Mouse (Mus musculus): ENCODE results near the gene Syngr2. TPM values are rescaled to one million over a fixed set of nuclear protein-coding genes. Genes with fewer than 3 reads are reported as not detected.
A peak's percentile ranks its signal among the peaks of the same experiment; 100 is the strongest.

The Syngr2 gene
- polyA plus RNA-seq, 1 experiment, result 51.9 TPM

GRCm38 (mm10) chr11:117790703-117791440 lies 18.6 kb upstream of the Syngr2 start:
- TF ChIP-seq CTCF (IDR thresholded peaks at IDR 0.05; ENCODE audit: low read depth, low read length) (peak; percentile 62), POLR2A (IDR thresholded peaks at IDR 0.05; ENCODE audit: insufficient read depth, low read length) (no peak)
- H3K4me1 ChIP-seq (ENCODE audit: control insufficient read depth, insufficient read depth, low read length), result peaks cover 3% of the 10 kb centered on the region
- no peaks in the 10 kb centered on the region for H3K36me3 ChIP-seq (ENCODE audit: control insufficient read depth, insufficient read depth, low read length, poor library complexity, severe bottlenecking)
- no peak overlapping the region for H3K27ac ChIP-seq (ENCODE audit: insufficient read depth, low read length)
- H3K9ac ChIP-seq (ENCODE audit: low read depth, poor library complexity, severe bottlenecking), result 0 out of 2 replicates have a peak overlapping the region, but pooled peaks have one; percentile 5
- H3K27me3 ChIP-seq (ENCODE audit: control insufficient read depth, insufficient read depth, low read length, poor library complexity, severe bottlenecking), result no peaks in the 10 kb centered on the region
- no peaks in the 10 kb centered on the region for H3K9me3 ChIP-seq (replicated peaks; ENCODE audit: control insufficient read depth, insufficient read depth, low read length, poor library complexity, severe bottlenecking)
- peak overlapping the region; percentile 1 for H3K4me3 ChIP-seq (ENCODE audit: low read depth, low read length)

GRCm38 (mm10) chr11:117791441-117791761 lies 18.1 kb upstream of the Syngr2 start:
- no peaks in the 10 kb centered on the region for H3K9me3 ChIP-seq (replicated peaks; ENCODE audit: control insufficient read depth, insufficient read depth, low read length, poor library complexity, severe bottlenecking)
- no peak overlapping the region for H3K27ac ChIP-seq (ENCODE audit: insufficient read depth, low read length)
- no peaks in the 10 kb centered on the region for H3K36me3 ChIP-seq (ENCODE audit: control insufficient read depth, insufficient read depth, low read length, poor library complexity, severe bottlenecking)
- H3K9ac ChIP-seq (ENCODE audit: low read depth, poor library complexity, severe bottlenecking), result 0 out of 2 replicates have a peak overlapping the region, but pooled peaks have one; percentile 5
- peaks cover 3% of the 10 kb centered on the region for H3K4me1 ChIP-seq (ENCODE audit: control insufficient read depth, insufficient read depth, low read length)
- TF ChIP-seq POLR2A (IDR thresholded peaks at IDR 0.05; ENCODE audit: insufficient read depth, low read length) (no peak), CTCF (IDR thresholded peaks at IDR 0.05; ENCODE audit: low read depth, low read length) (no peak), EP300 (IDR thresholded peaks at IDR 0.05; ENCODE audit: insufficient read depth, low read depth, low read length) (no peak)
- no peaks in the 10 kb centered on the region for H3K27me3 ChIP-seq (ENCODE audit: control insufficient read depth, insufficient read depth, low read length, poor library complexity, severe bottlenecking)
- no peak overlapping the region for H3K4me3 ChIP-seq (ENCODE audit: low read depth, low read length)

- Histone ChIP-seq H3K27ac (ENCODE audit: insufficient read depth, low read length) (no peak overlapping the region), H3K4me1 (ENCODE audit: control insufficient read depth, insufficient read depth, low read length) (peaks cover 3% of the 10 kb centered on the region), H3K4me3 (ENCODE audit: low read depth, low read length) (peak overlapping the region; percentile 34), H3K36me3 (ENCODE audit: control insufficient read depth, insufficient read depth, low read length, poor library complexity, severe bottlenecking) (no peaks in the 10 kb centered on the region), H3K9me3 (replicated peaks; ENCODE audit: control insufficient read depth, insufficient read depth, low read length, poor library complexity, severe bottlenecking) (no peaks in the 10 kb centered on the region), H3K9ac (ENCODE audit: low read depth, poor library complexity, severe bottlenecking) (peak overlapping the region; percentile 11), H3K27me3 (ENCODE audit: control insufficient read depth, insufficient read depth, low read length, poor library complexity, severe bottlenecking) (no peaks in the 10 kb centered on the region)
- TF ChIP-seq EP300 (IDR thresholded peaks at IDR 0.05; ENCODE audit: insufficient read depth, low read depth, low read length) (peak; percentile 42; the same call in 1 of the 2 replicates), CTCF (IDR thresholded peaks at IDR 0.05; ENCODE audit: low read depth, low read length) (no peak)
Observed at GRCm38 (mm10) chr11:117792281-117792888, 17.1 kb upstream of the Syngr2 start.

GRCm38 (mm10) chr11:117794035-117794551 lies 15.4 kb upstream of the Syngr2 start:
- no peak overlapping the region for H3K9ac ChIP-seq (ENCODE audit: low read depth, poor library complexity, severe bottlenecking)
- peaks cover 3% of the 10 kb centered on the region for H3K4me1 ChIP-seq (ENCODE audit: control insufficient read depth, insufficient read depth, low read length)
- no peaks in the 10 kb centered on the region for H3K27me3 ChIP-seq (ENCODE audit: control insufficient read depth, insufficient read depth, low read length, poor library complexity, severe bottlenecking)

GRCm38 (mm10) chr11:117796954-117797353 lies 12.5 kb upstream of the Syngr2 start:
- no peak overlapping the region for H3K9ac ChIP-seq (ENCODE audit: low read depth, poor library complexity, severe bottlenecking)
- peaks cover 1% of the 10 kb centered on the region for H3K4me1 ChIP-seq (ENCODE audit: control insufficient read depth, insufficient read depth, low read length)
- H3K9me3 ChIP-seq (replicated peaks; ENCODE audit: control insufficient read depth, insufficient read depth, low read length, poor library complexity, severe bottlenecking), result no peaks in the 10 kb centered on the region
- no peak overlapping the region for H3K27ac ChIP-seq (ENCODE audit: insufficient read depth, low read length)
- H3K27me3 ChIP-seq (ENCODE audit: control insufficient read depth, insufficient read depth, low read length, poor library complexity, severe bottlenecking), result no peaks in the 10 kb centered on the region
- H3K36me3 ChIP-seq (ENCODE audit: control insufficient read depth, insufficient read depth, low read length, poor library complexity, severe bottlenecking), result no peaks in the 10 kb centered on the region
- TF ChIP-seq CTCF (IDR thresholded peaks at IDR 0.05; ENCODE audit: low read depth, low read length), result no peak
- TF ChIP-seq POLR2A (IDR thresholded peaks at IDR 0.05; ENCODE audit: insufficient read depth, low read length), result no peak
- TF ChIP-seq EP300 (IDR thresholded peaks at IDR 0.05; ENCODE audit: insufficient read depth, low read depth, low read length), result no peak
- H3K4me3 ChIP-seq (ENCODE audit: low read depth, low read length), result no peak overlapping the region

More at GRCm38 (mm10) chr11:117794035-117794551, 15.4 kb upstream of the Syngr2 start:
- no peak for TF ChIP-seq CTCF (IDR thresholded peaks at IDR 0.05; ENCODE audit: low read depth, low read length)
- no peak for TF ChIP-seq POLR2A (IDR thresholded peaks at IDR 0.05; ENCODE audit: insufficient read depth, low read length)
- TF ChIP-seq EP300 (IDR thresholded peaks at IDR 0.05; ENCODE audit: insufficient read depth, low read depth, low read length), result no peak
- H3K27ac ChIP-seq (ENCODE audit: insufficient read depth, low read length), result no peak overlapping the region
- H3K36me3 ChIP-seq (ENCODE audit: control insufficient read depth, insufficient read depth, low read length, poor library complexity, severe bottlenecking), result no peaks in the 10 kb centered on the region
- no peak overlapping the region for H3K4me3 ChIP-seq (ENCODE audit: low read depth, low read length)
- no peaks in the 10 kb centered on the region for H3K9me3 ChIP-seq (replicated peaks; ENCODE audit: control insufficient read depth, insufficient read depth, low read length, poor library complexity, severe bottlenecking)
